Mouse (Mus musculus): ENCODE measurements around the gene Hsd17b6. TPM values are rescaled to one million over a fixed set of nuclear protein-coding genes. Genes with fewer than 3 reads are reported as not detected.
"Not testable (repeated sequence)": the region's sequence is repeated elsewhere in the genome, so short reads cannot be mapped to it uniquely, and the experiment has no call there.

The Hsd17b6 gene
- not detected for polyA plus RNA-seq (2021)

- TF ChIP-seq CTCF (IDR thresholded peaks at IDR 0.05) = no peak
- no peak for DNase-seq (ENCODE audit: low read depth, low spot score)
- ATAC-seq = no peak
- ChIA-PET POLR2A (interaction anchor here (0.6 kb wide), 1 partner anchor 24 kb away, joined by 3 read pairs; no protein-coding TSS in a partner anchor), CTCF (interaction anchor here (0.9 to 1.6 kb wide), 4 partner anchors 14 to 59 kb away, joined by 3 to 5 read pairs (median 5); no protein-coding TSS in a partner anchor)
- in situ Hi-C loops (cut with MboI; ENCODE audit: low pct_unique_long_range_greater_than_20kb) = loop anchor here (5.0 to 10.0 kb wide), 2 partner anchors 65 to 273 kb away; partner anchors contain the start of gene Zbtb39
- peaks cover 19% of the 10 kb centered on the region for H3K27me3 ChIP-seq
Measured at GRCm38 (mm10) chr10:128007446-128007845, at the start of gene Hsd17b6. Hsd17b6 (minus strand) TSS chr10:128007611.

- no peak for TF ChIP-seq CTCF (IDR thresholded peaks at IDR 0.05)
- in situ Hi-C loops (cut with MboI; ENCODE audit: low pct_unique_long_range_greater_than_20kb) = no loop called here
- DNase-seq (ENCODE audit: low read depth, low spot score) (no peak), ATAC-seq (no peak)
- ChIA-PET CTCF (interaction anchor here (1.9 to 3.5 kb wide), 2 partner anchors 9 to 14 kb away, joined by 7 to 16 read pairs; no protein-coding TSS in a partner anchor), POLR2A (interaction anchor here (0.6 to 2.1 kb wide), 3 partner anchors 10 to 27 kb away, joined by 4 to 10 read pairs (median 6); partner anchors contain the start of gene Naca)
- H3K27me3 ChIP-seq = no peaks in the 10 kb centered on the region
Measured at GRCm38 (mm10) chr10:128053001-128053400, 45.6 kb upstream of the Hsd17b6 start.

GRCm38 (mm10) chr10:128052136-128052535, 44.7 kb upstream of the Hsd17b6 start:
- ATAC-seq; H3K27me3 ChIP-seq; DNase-seq (ENCODE audit: low read depth, low spot score); in situ Hi-C loops (cut with MboI; ENCODE audit: low pct_unique_long_range_greater_than_20kb): not testable (repeated sequence)
- ChIA-PET CTCF (interaction anchor here (1.9 to 3.5 kb wide), 2 partner anchors 8 to 13 kb away, joined by 7 to 16 read pairs; no protein-coding TSS in a partner anchor), POLR2A (interaction anchor here (0.7 to 2.1 kb wide), 3 partner anchors 12 to 44 kb away, joined by 5 to 11 read pairs (median 10); partner anchors contain the start of gene Naca)

- in situ Hi-C loops (cut with MboI; ENCODE audit: low pct_unique_long_range_greater_than_20kb) = no loop called here
- ChIA-PET POLR2A (interaction anchor here (1.1 to 2.1 kb wide), 2 partner anchors 16 to 44 kb away, joined by 5 to 10 read pairs; partner anchors contain the start of gene Naca), CTCF (interaction anchor here (1.9 kb wide), 1 partner anchor 12 kb away, joined by 7 read pairs; no protein-coding TSS in a partner anchor)
- ATAC-seq = no peak
- no peak for DNase-seq (ENCODE audit: low read depth, low spot score)
- TF ChIP-seq CTCF (IDR thresholded peaks at IDR 0.05) = no peak
- no peaks in the 10 kb centered on the region for H3K27me3 ChIP-seq
Measured at GRCm38 (mm10) chr10:128051589-128051988, 44.2 kb upstream of the Hsd17b6 start.

GRCm38 (mm10) chr10:128050355-128050754, 42.9 kb upstream of the Hsd17b6 start:
- ATAC-seq = no peak
- ChIA-PET CTCF (no interaction called here), POLR2A (interaction anchor here (0.6 to 1.4 kb wide), 3 partner anchors 11 to 289 kb away, joined by 3 to 4 read pairs (median 4); no protein-coding TSS in a partner anchor)
- no peaks in the 10 kb centered on the region for H3K27me3 ChIP-seq
- no peak for TF ChIP-seq CTCF (IDR thresholded peaks at IDR 0.05)
- in situ Hi-C loops (cut with MboI; ENCODE audit: low pct_unique_long_range_greater_than_20kb) = no loop called here
- DNase-seq (ENCODE audit: low read depth, low spot score) = no peak

GRCm38 (mm10) chr10:128049741-128050140, 42.3 kb upstream of the Hsd17b6 start:
- in situ Hi-C loops (cut with MboI; ENCODE audit: low pct_unique_long_range_greater_than_20kb) = loop anchor here (25.0 kb wide), 1 partner anchor 762 kb away; the partner anchor contains the start of gene Mbd6
- DNase-seq (ENCODE audit: low read depth, low spot score) (no peak), ATAC-seq (no peak)
- TF ChIP-seq CTCF (IDR thresholded peaks at IDR 0.05) = no peak
- no peaks in the 10 kb centered on the region for H3K27me3 ChIP-seq
- CTCF ChIA-PET = no interaction called here
- POLR2A ChIA-PET = interaction anchor here (1.2 to 1.4 kb wide), 3 partner anchors 11 to 15 kb away, joined by 3 to 4 read pairs (median 3); partner anchors contain the start of gene Naca

- no peak for ATAC-seq
- no peak for DNase-seq (ENCODE audit: low read depth, low spot score)
- no peaks in the 10 kb centered on the region for H3K27me3 ChIP-seq
- in situ Hi-C loops (cut with MboI; ENCODE audit: low pct_unique_long_range_greater_than_20kb) = loop anchor here (25.0 kb wide), 1 partner anchor 761 kb away; the partner anchor contains the start of gene Mbd6
- POLR2A ChIA-PET = no interaction called here
- TF ChIP-seq CTCF (IDR thresholded peaks at IDR 0.05) = no peak
- CTCF ChIA-PET = interaction anchor here (1.0 kb wide), 1 partner anchor 9 kb away, joined by 3 read pairs; no protein-coding TSS in a partner anchor
Measured at GRCm38 (mm10) chr10:128048157-128048556, 40.7 kb upstream of the Hsd17b6 start.

- in situ Hi-C loops (cut with MboI; ENCODE audit: low pct_unique_long_range_greater_than_20kb) = loop anchor here (25.0 kb wide), 1 partner anchor 756 kb away; the partner anchor contains the start of gene Mbd6
Measured at GRCm38 (mm10) chr10:128043041-128043835, 35.8 kb upstream of the Hsd17b6 start.

GRCm38 (mm10) chr10:128042466-128042865, 35.1 kb upstream of the Hsd17b6 start:
- in situ Hi-C loops (cut with MboI; ENCODE audit: low pct_unique_long_range_greater_than_20kb) = loop anchor here (25.0 kb wide), 1 partner anchor 755 kb away; the partner anchor contains the start of gene Mbd6
- no peak for TF ChIP-seq CTCF (IDR thresholded peaks at IDR 0.05)
- ChIA-PET CTCF (interaction anchor here (1.3 to 3.4 kb wide), 2 partner anchors 11 to 27 kb away, joined by 3 to 16 read pairs; no protein-coding TSS in a partner anchor), POLR2A (interaction anchor here (1.3 kb wide), 1 partner anchor 12 kb away, joined by 4 read pairs; no protein-coding TSS in a partner anchor)
- ATAC-seq (no peak), DNase-seq (ENCODE audit: low read depth, low spot score) (no peak)
- no peaks in the 10 kb centered on the region for H3K27me3 ChIP-seq

More at GRCm38 (mm10) chr10:128043041-128043835, 35.8 kb upstream of the Hsd17b6 start:
- ATAC-seq = no peak
- POLR2A ChIA-PET = interaction anchor here (1.3 kb wide), 1 partner anchor 11 kb away, joined by 4 read pairs; no protein-coding TSS in a partner anchor
- no peak for TF ChIP-seq CTCF (IDR thresholded peaks at IDR 0.05)
- H3K27me3 ChIP-seq = no peaks in the 10 kb centered on the region
- no peak for DNase-seq (ENCODE audit: low read depth, low spot score)
- CTCF ChIA-PET = interaction anchor here (1.2 to 3.4 kb wide), 3 partner anchors 11 to 26 kb away, joined by 3 to 16 read pairs (median 3); no protein-coding TSS in a partner anchor

- in situ Hi-C loops (cut with MboI; ENCODE audit: low pct_unique_long_range_greater_than_20kb) = loop anchor here (25.0 kb wide), 1 partner anchor 754 kb away; the partner anchor contains the start of gene Mbd6
- DNase-seq (ENCODE audit: low read depth, low spot score) (no peak), ATAC-seq (no peak)
- ChIA-PET POLR2A (no interaction called here), CTCF (interaction anchor here (1.3 kb wide), 1 partner anchor 16 kb away, joined by 3 read pairs; no protein-coding TSS in a partner anchor)
- H3K27me3 ChIP-seq = no peaks in the 10 kb centered on the region
- TF ChIP-seq CTCF (IDR thresholded peaks at IDR 0.05) = no peak
Measured at GRCm38 (mm10) chr10:128041636-128042035, 34.2 kb upstream of the Hsd17b6 start.
